Mouse (Mus musculus): ENCODE data around the gene Zfp507.

The Zfp507 gene

DNA sequence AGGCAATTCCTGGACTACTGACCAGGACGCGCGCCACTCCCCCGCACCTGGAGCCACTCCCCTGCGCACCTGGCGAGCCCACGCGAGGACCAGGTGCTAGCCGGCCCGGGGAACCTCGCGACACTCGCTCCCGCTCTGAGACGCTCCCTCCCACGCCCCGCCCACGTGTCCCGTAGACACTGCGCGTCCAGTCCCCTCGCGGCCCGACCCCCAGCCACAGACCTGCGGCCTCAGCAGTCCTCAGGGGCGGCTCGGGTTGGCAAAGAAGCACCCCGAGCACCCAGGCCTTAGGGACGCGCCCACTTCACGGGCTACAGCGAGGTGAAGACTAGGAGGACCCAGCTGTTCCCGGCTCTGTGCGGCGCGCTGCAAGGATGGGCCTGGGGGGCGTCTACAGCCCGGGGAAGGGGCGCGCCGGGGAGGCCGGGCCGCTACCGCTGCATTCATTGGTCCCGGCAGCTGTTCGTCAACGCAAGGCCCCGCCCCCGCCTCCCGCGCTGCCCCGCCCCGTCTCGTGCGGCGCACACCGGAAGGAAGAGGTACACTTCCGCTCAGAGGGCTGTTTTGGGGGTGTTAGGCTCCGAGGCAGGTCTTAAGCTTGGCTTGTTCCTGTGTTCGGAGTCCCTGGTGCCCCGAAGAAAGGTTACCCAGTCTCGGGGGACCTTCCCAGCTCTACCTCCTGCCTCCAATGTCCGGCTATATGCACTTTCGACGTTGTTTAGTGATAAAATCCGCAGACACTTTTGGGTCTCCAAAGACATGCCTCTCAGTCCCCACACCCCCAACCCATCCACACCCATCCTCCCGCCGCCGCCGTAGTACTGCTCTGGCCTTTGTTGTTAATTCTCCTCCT, 48.5 kb downstream of the Zfp507 start, which contains the start of gene Dpy19l3:
TSS of gene Dpy19l3 (minus strand) at position 422 of the 853 bp plus-strand sequence.
- TF ChIP-seq GATA4 (IDR thresholded peaks at IDR 0.05; ENCODE audit: insufficient replicate concordance, low read length), result no peak

DNA sequence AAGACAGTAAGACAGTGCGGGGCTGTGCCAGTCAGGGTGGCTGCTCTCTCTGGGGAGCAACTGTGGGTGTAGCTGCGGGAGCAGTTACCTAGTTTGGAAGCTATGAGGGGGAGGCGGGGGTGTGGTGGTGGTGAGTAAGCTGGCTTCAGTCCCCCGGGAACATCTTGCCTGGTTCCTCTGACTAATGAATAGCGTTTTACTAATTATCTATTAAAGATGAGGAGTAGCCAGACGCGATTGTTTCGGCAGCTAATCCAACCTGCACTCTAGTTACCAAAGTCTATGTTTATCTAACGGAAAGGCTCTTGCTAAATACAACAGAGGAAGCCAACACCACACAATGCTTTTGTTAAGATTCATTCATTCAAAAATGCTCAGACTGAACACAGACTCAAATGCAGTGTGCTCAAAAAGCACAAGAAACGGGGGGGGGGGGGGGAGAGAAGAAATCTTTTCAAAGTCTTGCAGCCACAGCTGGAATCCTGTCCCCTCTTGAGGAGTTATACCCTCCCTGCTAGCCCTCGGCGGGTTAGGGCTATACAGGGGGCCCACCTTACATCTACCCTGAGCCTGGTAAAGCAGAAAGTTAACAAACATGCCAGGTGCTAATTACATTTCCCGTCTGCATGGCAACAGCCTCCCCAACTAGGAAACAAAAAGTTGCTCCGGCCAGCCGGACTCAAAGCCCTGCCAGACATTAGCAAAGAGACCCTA, 49.3 kb downstream of the Zfp507 start:
- TF ChIP-seq GATA4 (IDR thresholded peaks at IDR 0.05; ENCODE audit: insufficient replicate concordance, low read length), result no peak

DNA sequence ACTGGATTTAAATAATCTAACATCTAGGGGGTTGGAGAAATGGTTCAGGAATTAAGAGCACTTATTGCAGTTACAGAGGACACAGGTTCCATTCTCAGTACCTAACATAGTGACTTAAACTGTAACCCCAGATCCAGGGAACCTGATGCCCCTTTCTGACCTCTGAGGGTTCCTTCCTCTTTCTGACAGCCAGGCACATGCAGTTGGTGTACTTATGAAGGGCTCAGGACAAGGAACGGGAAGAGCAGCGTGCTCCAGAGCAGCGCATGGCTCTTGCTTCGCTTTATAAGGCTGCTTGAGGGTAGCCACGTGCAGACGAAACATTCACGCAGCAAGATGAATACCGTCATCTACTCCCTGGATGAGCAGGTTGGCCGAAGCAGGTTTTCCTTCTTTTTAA, 51.9 kb downstream of the Zfp507 start:
- TF ChIP-seq GATA4 (IDR thresholded peaks at IDR 0.05; ENCODE audit: insufficient replicate concordance, low read length), result no peak

DNA sequence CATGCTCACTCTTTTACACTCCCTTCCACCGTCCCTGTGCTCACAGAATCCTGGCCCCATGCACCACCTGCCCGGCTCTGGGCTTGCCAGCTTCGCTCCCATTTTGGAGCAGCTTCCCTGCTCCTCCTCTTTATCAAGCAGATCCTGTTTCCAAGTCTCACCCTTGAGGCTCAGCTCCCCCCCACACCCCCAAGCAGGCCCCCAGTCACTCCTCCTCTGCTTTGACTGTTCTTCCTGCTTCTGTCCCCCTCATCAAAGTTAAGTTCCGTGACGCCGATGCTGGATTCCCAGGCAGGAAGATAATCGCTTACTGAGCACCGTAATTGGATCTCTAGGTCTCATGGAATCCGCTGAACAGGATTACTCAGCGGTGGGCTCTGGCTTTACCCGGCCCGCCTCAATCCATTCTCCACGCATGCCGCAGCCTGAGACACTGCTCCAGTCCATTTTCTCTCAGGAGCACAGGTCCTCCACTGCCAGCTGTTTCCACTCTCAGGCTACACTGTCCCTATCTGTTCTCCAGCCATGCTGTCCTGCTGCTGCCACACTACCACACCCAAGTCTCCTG, 55.3 kb downstream of the Zfp507 start:
- TF ChIP-seq GATA4 (IDR thresholded peaks at IDR 0.05; ENCODE audit: insufficient replicate concordance, low read length), result no peak

DNA sequence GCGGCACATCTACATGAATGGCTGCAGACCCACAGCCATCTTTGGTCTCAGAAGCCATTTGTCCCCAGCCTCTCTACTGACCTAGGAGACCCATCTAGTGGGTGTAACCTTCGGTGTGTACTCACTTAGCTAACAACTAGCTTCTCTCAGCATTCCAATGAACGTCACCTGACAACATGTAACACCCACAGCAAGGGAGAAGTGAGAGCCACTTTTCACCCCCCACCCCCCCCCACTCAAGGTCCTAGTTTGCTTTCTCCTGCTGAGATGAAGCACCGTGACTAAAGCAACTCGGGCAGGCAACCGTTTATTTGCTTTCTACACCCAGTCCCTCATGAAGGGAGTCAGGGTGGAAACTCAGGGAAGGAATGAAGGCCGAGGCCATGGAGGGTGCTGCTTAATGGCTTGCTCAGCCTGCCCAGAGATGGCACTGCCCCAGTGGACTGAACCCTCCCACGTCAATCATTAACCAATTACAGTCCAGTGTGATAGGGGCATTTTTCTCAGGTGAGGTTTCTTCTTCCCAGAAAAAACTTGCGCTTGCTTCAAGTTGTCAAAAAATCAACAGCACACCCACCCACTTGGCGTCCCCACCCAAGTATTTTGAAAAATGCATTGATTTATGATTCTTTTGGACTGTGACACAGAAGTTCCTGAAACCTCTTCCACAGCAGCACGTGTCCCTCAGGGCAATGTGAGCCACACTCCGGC, 56.0 kb downstream of the Zfp507 start:
- no peak for TF ChIP-seq GATA4 (IDR thresholded peaks at IDR 0.05; ENCODE audit: insufficient replicate concordance, low read length)

DNA sequence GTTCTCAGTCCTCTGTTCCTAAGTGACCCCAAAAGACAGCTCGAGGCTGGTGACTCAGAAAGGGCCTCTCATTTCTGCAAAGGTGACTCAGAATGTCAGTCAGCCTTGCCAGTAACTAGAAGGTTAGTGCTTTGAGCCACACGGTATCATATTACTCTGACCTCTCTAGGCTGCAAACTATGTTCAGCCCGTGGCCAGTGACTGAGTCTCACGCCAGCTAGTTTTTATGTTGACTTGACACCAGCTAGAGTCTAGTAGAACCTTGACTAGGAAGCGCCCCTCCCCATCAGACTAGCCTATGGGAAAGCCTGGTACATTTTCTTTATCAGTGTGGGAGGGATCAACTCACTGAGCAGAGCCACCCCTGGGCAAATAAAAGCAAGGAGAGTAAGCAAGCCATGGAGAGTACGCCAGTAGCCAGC, 57.5 kb downstream of the Zfp507 start:
- TF ChIP-seq GATA4 (IDR thresholded peaks at IDR 0.05; ENCODE audit: insufficient replicate concordance, low read length), result no peak

DNA sequence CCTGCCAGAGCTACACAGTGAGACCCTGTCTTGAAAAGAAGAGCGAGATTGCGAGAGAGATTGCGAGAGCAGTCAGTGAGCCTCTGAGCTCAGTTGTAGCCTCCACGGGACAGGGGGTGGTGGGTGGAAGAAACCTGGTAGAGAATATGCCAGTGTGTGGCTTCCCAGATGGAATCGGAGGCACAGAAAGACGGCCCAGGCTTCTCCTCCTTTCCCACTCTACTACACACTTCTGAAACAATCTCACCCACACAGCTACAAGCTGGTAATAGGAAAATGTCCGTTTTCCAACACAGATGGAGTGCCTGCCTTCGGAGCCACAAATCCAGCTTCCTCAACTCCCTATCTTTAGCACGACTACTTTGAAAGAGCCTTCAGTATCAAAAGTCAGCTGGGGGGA, 58.0 kb downstream of the Zfp507 start:
- TF ChIP-seq GATA4 (IDR thresholded peaks at IDR 0.05; ENCODE audit: insufficient replicate concordance, low read length), result no peak

DNA sequence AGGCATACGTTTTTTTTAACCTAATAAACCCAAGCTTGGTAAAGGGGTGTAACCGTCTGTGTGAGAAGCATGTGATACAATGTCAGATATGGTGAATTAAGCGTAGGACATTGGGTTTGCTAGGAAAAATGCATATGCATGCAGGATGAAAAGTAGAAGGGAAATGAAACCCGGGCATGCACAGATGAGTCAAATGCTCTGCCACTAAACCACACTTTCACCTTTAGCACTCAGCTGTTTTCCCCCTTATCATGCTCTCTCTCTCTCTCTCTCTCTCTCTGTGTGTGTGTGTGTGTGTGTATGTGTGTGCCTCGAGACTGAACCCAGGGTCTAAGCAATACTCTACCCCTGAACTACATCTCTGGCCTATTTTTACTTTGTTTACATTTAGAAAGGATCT, 60.5 kb downstream of the Zfp507 start:
- TF ChIP-seq GATA4 (IDR thresholded peaks at IDR 0.05; ENCODE audit: insufficient replicate concordance, low read length), result no peak

DNA sequence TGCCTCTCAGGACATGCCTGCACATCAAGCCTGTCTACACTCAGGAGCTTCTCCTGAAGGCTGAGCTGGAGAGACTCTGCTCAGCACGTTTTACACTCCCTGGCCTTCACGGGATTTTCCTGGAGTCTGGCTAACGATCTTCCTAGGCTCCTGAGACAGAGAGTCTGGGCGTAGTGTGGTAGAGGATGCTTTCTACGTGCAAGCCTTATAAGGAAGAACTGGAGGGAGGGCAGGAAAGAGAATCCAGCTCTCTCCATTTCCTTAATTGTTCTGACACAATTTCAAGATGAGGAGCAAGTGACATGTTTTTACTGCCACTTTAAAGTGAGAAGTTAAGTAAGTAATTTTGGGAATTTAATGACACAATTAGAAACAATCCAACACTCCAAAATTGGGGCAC, 60.9 kb downstream of the Zfp507 start:
- TF ChIP-seq GATA4 (IDR thresholded peaks at IDR 0.05; ENCODE audit: insufficient replicate concordance, low read length), result no peak

DNA sequence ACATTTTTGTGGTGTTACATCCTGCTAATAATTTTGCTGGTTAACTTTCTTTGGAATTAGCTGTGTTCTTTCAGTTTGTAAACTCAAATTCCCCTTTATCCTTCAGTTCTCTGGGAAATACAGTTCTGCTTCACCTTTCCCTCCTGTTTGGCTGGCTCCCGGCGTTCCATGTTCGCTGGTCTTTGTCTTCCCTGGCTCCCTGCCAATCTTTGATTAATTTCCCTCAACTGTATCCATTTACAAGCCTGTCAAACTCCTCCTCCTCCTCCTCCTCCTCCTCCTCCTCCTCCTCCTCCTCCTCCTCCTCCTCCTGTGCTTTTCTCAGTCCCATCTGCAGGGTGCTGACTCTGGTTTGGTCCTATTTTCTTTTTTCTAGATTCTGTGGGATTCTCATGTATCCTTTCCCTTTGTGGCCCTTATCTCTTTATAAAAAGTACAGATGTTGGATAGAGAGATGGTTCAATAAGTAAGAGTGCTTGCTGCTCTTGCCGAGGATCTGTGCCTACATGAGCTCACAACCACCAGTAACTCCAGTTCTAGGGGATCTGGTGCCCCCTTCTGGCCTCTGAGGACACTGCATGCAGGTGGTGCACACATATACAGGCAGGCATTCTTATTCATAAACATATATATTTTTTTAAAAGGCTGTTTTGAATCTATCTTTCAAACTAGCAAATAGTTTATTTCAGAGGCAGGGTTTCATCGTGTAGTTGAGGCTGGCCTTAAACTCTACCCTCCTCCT, 62.1 kb downstream of the Zfp507 start:
- TF ChIP-seq GATA4 (IDR thresholded peaks at IDR 0.05; ENCODE audit: insufficient replicate concordance, low read length), result no peak

DNA sequence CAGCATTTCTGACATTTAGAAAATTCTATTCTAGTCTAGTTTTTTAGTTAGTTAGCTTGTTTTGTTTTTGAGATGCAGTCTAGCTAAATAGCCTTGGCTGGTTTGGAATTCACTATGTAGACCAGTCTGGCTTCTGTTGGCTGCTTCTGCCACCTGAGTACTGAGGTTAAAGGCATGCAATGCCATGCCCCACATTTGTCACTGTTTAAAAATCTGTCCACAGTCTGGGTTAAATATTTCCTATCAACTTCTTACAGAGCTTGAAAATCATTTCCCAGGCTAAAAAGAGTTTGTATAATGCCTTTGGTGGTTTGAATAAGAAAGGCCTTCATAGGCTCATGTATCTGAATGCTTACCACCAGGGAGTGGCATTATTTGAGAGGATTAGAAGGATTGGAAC, 63.9 kb downstream of the Zfp507 start:
- no peak for TF ChIP-seq GATA4 (IDR thresholded peaks at IDR 0.05; ENCODE audit: insufficient replicate concordance, low read length)

DNA sequence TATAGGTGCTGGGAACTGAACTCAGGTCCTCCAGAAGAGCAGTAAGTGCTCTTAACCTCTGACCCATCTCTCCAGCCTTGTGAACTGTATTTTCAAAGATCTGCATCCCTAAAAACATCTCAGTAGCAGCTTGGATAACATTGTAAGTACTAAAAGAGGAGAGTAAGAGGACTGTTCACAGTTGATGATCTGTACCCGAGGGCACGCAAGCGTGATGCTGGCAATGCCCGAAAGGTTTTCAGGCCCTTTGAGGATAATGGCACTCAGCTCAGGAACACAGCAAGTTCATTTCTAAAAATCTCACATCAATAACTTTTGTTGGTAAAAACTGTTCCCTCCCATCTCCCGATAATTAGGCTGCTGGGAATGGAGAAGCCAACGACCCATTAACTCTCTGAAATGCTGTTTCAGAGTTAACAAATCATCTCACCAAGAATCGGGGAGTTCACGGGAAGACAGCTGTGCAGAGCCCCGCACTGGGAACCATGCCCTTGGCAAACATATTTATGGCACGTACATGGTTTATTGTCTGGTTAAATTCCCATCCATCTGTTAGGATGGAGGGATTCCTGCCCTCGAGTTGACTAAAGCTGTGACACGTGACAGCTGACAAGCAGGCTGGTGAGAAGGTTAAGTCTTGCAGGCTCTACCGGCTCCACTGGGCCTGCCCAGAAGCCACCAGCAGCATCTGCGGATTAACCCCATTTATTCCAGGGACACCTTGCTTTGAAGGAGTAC, 69.3 kb downstream of the Zfp507 start:
- TF ChIP-seq GATA4 (IDR thresholded peaks at IDR 0.05; ENCODE audit: insufficient replicate concordance, low read length), result no peak

DNA sequence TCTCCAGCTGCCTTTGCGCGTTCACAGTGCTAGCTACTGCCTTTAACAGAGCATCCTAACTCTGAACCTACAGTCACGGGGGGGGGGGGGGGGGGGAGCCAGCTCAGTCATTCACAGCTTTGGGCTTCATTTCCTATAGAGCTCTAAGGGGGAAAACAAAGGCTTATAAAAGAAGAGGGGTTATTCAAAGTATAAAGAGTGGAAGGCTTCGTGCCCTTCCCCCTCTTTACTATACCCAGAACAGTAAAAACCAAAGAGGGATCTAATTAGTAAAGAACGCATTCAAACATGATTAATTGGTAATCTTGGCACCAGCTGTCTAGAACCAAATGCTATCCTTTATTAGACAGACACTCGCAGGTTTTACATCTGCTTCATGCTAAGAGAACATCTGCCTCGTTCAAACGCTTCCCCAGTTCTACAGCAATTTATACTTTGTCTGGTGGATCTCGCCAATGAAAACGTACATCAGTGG, 70.2 kb downstream of the Zfp507 start:
- no peak for TF ChIP-seq GATA4 (IDR thresholded peaks at IDR 0.05; ENCODE audit: insufficient replicate concordance, low read length)

DNA sequence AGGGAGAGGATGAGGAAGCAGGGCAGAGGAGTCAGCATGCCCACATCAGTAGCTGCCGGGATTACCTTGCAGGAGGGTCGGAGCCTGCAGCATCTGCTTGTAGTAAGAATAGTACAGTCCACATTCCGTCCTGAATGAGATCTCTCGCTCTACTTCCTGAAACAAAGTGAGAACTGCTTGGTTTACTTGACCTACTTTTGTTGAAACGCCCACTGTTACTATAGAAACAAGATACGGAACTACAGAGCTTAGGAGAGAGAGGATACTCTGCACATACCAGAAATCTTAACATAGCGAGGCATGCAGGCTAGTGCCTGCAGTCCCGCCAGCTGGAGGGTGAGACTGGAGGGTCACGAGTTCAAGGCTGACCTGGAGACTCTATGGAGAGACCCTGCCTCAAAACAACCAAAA, 73.2 kb downstream of the Zfp507 start:
- TF ChIP-seq GATA4 (IDR thresholded peaks at IDR 0.05; ENCODE audit: insufficient replicate concordance, low read length), result no peak

All from liver, adult (tissue).